Mouse (Mus musculus) kidney, adult 18-20 months (tissue): Measurements from ENCODE around the gene Txlnb.

ENCODE experiments used
- DNase-seq: peaks from one replicate; pipeline ENCODE4 v3.0.0; 2021

The Txlnb gene

GRCm38 (mm10) chr10:17827391-17827790, 31.4 kb downstream of the Txlnb start:
- DNase-seq: no peak

- no peak for DNase-seq
These were observed 33.2 kb downstream of the Txlnb start for GRCm38 (mm10) chr10:17829205-17829604.

GRCm38 (mm10) chr10:17831041-17831440, 35.0 kb downstream of the Txlnb start:
- no peak for DNase-seq

- DNase-seq: no peak
These were observed 39.0 kb downstream of the Txlnb start for GRCm38 (mm10) chr10:17835031-17835430.

GRCm38 (mm10) chr10:17836275-17836674, 40.2 kb downstream of the Txlnb start:
- DNase-seq: no peak

- DNase-seq: no peak
These were observed 46.0 kb downstream of the Txlnb start for GRCm38 (mm10) chr10:17842030-17842429.

GRCm38 (mm10) chr10:17844781-17845537, 48.9 kb downstream of the Txlnb start:
- no peak for DNase-seq

GRCm38 (mm10) chr10:17857647-17858261, 61.7 kb downstream of the Txlnb start:
- DNase-seq: no peak

GRCm38 (mm10) chr10:17860701-17861480, 64.9 kb downstream of the Txlnb start:
- DNase-seq: no peak

GRCm38 (mm10) chr10:17869822-17870662, 74.0 kb downstream of the Txlnb start:
- peak; percentile 61 for DNase-seq

- no peak for DNase-seq
These were observed 82.2 kb downstream of the Txlnb start for GRCm38 (mm10) chr10:17878002-17878919.

GRCm38 (mm10) chr10:17880038-17880437, 84.0 kb downstream of the Txlnb start:
- no peak for DNase-seq

- no peak for DNase-seq
These were observed 84.7 kb downstream of the Txlnb start for GRCm38 (mm10) chr10:17880724-17881123.
